Mouse (Mus musculus) bone marrow, adult 2 months (tissue): Measurements from ENCODE around the gene Cd9. TPM values are rescaled to one million over a fixed set of nuclear protein-coding genes. Genes with fewer than 3 reads are reported as not detected.

Source experiments
- H3K27ac ChIP-seq: fragments of 200-500 bp; 2 replicates; pipeline ENCODE4 v1.5.1; 2012; ENCODE audit warnings: low read depth, mild to moderate bottlenecking, control low read depth, inconsistent platforms, low read length; ENCODE audit not compliant: control insufficient read depth, poor library complexity, insufficient read depth
- H3K4me1 ChIP-seq: fragments of 200-500 bp; 2 replicates; pipeline ENCODE4 v1.6.1; 2011; ENCODE audit warnings: low read length; ENCODE audit not compliant: control insufficient read depth, insufficient read depth
- H3K4me3 ChIP-seq: fragments of 200-500 bp; replicated peaks from 2 replicates; pipeline ENCODE3; 2011; ENCODE audit warnings: mild to moderate bottlenecking, low read depth, low read length, control low read depth; ENCODE audit not compliant: control insufficient read depth
- CTCF ChIP-seq: fragments of 200-500 bp; IDR thresholded peaks from 2 replicates; pipeline ENCODE4 v1.5.1; 2011; ENCODE audit warnings: low read length, control low read depth; ENCODE audit not compliant: control insufficient read depth, insufficient read depth
- POLR2A ChIP-seq: fragments of 200-500 bp; IDR thresholded peaks from 2 replicates; pipeline ENCODE4 v1.6.1; 2011; ENCODE audit warnings: low read depth, mild to moderate bottlenecking, control low read depth, low read length, borderline replicate concordance; ENCODE audit not compliant: control insufficient read depth
- WGBS: fragments of 180-500 bp; shearing (Covaris S2); methylation state at CpG from one replicate; pipeline ENCODE4 v1.1.7; 2018; 5-methylcytosine and 5-hydroxymethylcytosine counted together
- polyA plus RNA-seq: library from polyadenylated mRNA; stranded (reverse); fragments of >200 nt; gene quantifications from 2 replicates; pipeline ENCODE4 v1.2.4, GENCODE M21; 2011; ENCODE audit warnings: low replicate concordance; ENCODE audit not compliant: missing spikeins, insufficient read depth, insufficient read length

Cd9 gene
- polyA plus RNA-seq, 1 experiment: 90.4 TPM

- H3K4me1 ChIP-seq: no peaks in the 10 kb centered on the region; the same call in 1 of the 2 replicates
- TF ChIP-seq CTCF: no peak
- TF ChIP-seq POLR2A: no peak
- no peak overlapping the region for H3K4me3 ChIP-seq
- WGBS: 23% methylated on average over 8 of the region's 8 CpGs
- H3K27ac ChIP-seq: no peak overlapping the region
Measured at GRCm38 (mm10) chr6:125410995-125411547, 83.5 kb downstream of the Cd9 start.

- H3K4me3 ChIP-seq: no peak overlapping the region
- TF ChIP-seq CTCF (no peak), POLR2A (no peak)
- no peak overlapping the region for H3K27ac ChIP-seq
- WGBS: 55% methylated on average over 11 of the region's 11 CpGs
- H3K4me1 ChIP-seq: no peaks in the 10 kb centered on the region; the same call in 1 of the 2 replicates
Measured at GRCm38 (mm10) chr6:125410551-125410950, 84.0 kb downstream of the Cd9 start.

Other genes with a start within 250 kb of the Cd9 start
- gene Tuba3a, start 208.7 kb downstream of the Cd9 start, polyA plus RNA-seq: not detected in 2 replicates
- 12.4 and 23.2 TPM in 2 replicates for gene Ltbr, start 180.9 kb downstream of the Cd9 start, polyA plus RNA-seq
- gene Scnn1a, start 174.1 kb downstream of the Cd9 start, polyA plus RNA-seq: 1.7 and 5.6 TPM in 2 replicates
- 18.4 and 63.5 TPM in 2 replicates for gene Tnfrsf1a, start 145.4 kb downstream of the Cd9 start, polyA plus RNA-seq
- gene Plekhg6, start 114.0 kb downstream of the Cd9 start, polyA plus RNA-seq: 0.45 TPM in 1 of 2 replicates, not detected in the other
- gene Vwf, start 52.0 kb upstream of the Cd9 start, polyA plus RNA-seq: 83.1 and 147 TPM in 2 replicates
- 1.6 TPM in 1 of 2 replicates, not detected in the other for gene Ano2, start 195.6 kb upstream of the Cd9 start, polyA plus RNA-seq